Mouse (Mus musculus): ENCODE measurements around the gene Apol7a. TPM values are rescaled to one million over a fixed set of nuclear protein-coding genes. Genes with fewer than 3 reads are reported as not detected.

The Apol7a gene
- polyA plus RNA-seq, 1 experiment: not detected

DNA sequence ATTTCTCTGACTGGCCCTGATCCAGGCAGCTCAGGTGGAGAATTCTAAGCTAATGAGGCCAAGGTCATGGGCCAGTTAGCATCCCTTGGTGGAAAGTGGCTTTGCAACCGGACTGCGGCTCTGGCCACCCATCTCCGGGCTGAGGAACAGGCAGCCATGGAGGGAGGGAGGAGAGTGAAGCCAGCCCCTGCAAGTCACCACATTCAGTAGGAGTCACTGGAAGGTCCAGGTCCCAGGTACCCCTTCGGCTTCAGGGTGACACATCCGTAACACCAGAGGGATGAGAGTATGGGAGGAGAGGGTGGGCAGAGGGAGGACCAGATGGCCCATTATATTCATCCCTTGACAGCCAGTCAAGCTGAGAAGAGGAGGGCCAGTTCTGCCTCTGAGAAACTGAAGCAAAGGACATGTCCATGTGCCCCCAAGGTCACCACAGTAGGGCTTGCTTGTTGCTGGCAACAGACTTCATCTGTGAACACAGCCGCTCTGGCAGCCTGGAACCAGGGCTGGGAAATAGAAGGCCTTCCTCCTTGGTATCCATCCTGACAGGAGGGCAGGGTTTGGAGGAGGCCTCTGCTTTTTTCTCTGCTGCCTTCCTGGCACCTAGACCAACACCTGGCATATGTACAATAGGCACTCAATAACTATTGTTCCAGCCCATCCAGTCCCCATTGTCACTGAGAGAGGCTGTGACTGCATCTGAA is 43.9 kb downstream of the Apol7a start:
- no peak for TF ChIP-seq CTCF (IDR thresholded peaks at IDR 0.05; ENCODE audit: borderline replicate concordance, extremely low read depth, insufficient read depth, insufficient read length)
- TF ChIP-seq POLR2A (IDR thresholded peaks at IDR 0.05; ENCODE audit: borderline replicate concordance, extremely low read depth, insufficient read depth, insufficient read length, poor library complexity, severe bottlenecking): no peak
- DNase-seq (ENCODE audit: low read depth): peak; percentile 62

DNA sequence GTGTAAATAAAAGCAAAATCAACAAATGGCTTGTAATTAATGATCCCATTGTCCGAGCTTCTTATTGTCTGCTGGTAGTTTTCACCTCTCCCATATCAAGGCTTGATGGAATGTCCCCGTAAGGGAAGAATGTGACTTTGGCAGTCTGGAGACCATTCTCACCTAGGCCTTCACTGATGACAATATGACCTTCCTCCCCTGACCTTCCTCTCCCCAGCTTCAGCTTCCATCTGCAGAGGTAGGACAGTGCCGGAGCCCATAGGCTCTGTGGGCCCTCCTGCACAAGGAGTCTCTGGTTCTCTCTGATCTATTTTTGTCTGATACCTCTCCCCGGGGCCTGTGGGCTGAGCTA is 44.4 kb downstream of the Apol7a start:
- no peak for TF ChIP-seq POLR2A (IDR thresholded peaks at IDR 0.05; ENCODE audit: borderline replicate concordance, extremely low read depth, insufficient read depth, insufficient read length, poor library complexity, severe bottlenecking)
- TF ChIP-seq CTCF (IDR thresholded peaks at IDR 0.05; ENCODE audit: borderline replicate concordance, extremely low read depth, insufficient read depth, insufficient read length): no peak
- no peak for DNase-seq (ENCODE audit: low read depth)

DNA sequence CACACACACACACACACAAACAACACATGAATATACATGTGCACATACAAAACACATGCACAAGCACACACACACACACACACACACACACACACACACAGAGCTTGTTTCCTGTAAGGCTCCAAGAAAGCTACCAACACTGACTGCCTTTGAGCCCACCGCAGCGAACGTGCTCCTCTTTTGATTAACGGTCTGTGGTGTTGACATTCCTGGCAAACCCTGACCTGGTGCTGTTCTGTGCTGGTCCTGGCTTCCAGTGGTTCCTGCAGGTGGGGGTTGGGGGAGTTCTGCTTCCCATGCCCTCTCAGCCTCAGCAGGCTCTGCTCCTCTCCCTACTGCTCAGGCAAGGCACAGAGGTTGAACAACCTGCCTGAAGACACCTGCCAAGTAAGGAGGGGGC is 45.1 kb downstream of the Apol7a start:
- no peak for TF ChIP-seq POLR2A (IDR thresholded peaks at IDR 0.05; ENCODE audit: borderline replicate concordance, extremely low read depth, insufficient read depth, insufficient read length, poor library complexity, severe bottlenecking)
- no peak for TF ChIP-seq CTCF (IDR thresholded peaks at IDR 0.05; ENCODE audit: borderline replicate concordance, extremely low read depth, insufficient read depth, insufficient read length)
- DNase-seq (ENCODE audit: low read depth): no peak

DNA sequence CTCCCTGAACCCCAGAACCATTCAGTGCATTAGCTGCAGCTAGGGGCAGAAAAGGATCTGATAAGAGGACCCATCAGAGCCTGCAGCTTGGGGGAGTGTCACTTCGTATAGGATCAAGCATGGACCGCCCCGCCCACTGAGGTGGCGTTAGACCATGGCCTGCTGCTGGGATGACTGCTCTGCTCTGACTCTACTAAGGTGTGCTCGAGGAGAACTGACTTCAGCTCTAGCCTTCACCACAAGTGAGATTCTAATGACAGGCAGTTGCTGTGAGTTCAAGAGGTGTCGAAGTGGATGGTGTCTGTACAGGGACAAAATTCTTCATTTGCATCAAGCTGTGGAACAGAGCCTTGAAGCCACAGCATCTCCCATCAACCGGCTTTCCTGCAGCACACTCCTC is 46.0 kb downstream of the Apol7a start:
- no peak for DNase-seq (ENCODE audit: low read depth)
- TF ChIP-seq POLR2A (IDR thresholded peaks at IDR 0.05; ENCODE audit: borderline replicate concordance, extremely low read depth, insufficient read depth, insufficient read length, poor library complexity, severe bottlenecking) (no peak), CTCF (IDR thresholded peaks at IDR 0.05; ENCODE audit: borderline replicate concordance, extremely low read depth, insufficient read depth, insufficient read length) (no peak)

DNA sequence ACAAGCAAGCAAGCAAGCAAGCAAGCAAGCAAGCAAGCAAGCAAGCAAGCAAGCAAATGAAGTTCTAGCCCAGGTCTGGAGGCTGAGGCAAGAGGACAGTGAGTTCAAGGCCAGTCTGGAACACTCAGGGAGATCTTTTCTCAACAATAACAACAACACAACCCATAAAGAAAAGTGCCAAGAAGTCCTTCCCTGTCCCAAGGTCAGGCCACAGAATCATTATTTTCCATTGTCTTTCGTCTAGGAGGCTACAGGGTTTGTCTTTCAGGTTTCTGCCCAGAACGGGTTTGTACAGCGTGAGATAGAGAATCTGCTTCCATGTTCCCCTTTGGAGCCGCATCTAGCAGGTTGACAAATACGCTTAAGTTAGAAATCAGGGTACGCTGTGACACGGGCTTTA is 48.8 kb downstream of the Apol7a start:
- no peak for TF ChIP-seq CTCF (IDR thresholded peaks at IDR 0.05; ENCODE audit: borderline replicate concordance, extremely low read depth, insufficient read depth, insufficient read length)
- TF ChIP-seq POLR2A (IDR thresholded peaks at IDR 0.05; ENCODE audit: borderline replicate concordance, extremely low read depth, insufficient read depth, insufficient read length, poor library complexity, severe bottlenecking): no peak
- no peak for DNase-seq (ENCODE audit: low read depth)

DNA sequence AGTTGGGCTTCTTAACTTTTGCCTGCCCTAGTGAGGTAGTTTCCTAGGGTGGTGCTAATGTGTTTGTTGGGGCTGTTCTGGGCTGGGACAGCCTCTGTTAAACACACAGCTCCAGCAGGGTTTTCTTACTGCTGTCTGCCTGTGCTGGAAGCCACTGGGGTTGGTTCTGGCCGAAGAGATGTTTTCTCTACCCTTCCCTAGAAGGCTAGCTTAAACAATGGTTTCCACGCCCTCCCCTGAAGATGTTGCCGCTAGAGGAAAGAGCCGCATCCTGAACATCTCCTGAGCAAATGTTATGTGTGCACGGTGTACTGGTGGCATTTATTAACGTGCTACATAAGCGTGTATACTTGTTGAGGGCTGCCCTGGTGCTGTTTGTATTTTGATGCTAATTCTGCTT is 50.8 kb downstream of the Apol7a start:
- DNase-seq (ENCODE audit: low read depth): no peak
- TF ChIP-seq POLR2A (IDR thresholded peaks at IDR 0.05; ENCODE audit: borderline replicate concordance, extremely low read depth, insufficient read depth, insufficient read length, poor library complexity, severe bottlenecking): no peak
- TF ChIP-seq CTCF (IDR thresholded peaks at IDR 0.05; ENCODE audit: borderline replicate concordance, extremely low read depth, insufficient read depth, insufficient read length): no peak

DNA sequence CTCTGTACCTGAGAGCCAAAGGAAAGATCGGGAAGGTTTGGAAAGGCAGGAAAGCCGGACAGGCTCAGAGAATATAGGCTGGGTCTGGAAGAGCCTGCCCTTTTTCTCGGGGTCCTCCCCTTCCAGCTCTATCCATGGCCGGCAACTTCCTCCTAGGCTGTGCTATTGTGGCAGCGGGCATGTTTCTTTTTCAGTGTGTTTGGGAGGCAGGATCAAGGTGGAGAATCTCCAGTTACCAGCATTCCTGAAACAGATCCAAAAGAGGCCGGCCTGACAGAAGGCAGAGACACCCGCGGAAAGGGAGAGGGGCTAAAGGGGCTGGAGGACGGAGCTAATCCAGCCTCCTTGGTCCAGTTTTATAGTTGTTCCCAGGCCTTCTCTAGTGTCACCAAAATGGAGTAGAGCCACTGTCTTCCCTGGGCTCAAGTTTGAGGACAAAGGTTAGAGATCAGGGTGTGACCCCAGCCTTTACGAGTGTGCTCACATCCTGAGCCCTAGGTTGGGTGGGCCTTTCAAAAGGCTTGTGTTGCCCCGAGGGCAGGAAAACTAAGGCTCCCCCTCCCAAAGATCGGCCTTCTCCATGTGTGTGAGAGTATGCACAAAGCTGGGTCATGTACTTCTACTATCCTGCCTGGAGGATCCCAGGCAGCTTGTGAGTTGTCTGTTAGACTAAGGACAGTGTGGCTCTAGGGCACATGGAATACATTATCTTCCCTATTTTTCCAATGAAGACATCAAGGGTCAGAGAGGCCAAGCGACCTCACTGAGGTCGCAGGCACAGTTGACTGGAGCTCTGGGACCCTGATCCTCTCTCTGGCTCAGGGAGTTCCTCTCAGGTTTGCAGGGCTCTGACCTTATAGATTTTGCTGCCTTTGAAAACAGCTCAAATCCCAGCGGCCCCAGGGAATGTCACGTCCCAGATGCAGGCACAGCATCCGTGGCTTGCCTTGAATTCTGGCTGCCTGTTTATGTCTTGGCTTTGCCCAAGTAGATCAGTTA is 54.5 kb downstream of the Apol7a start:
- TF ChIP-seq POLR2A (IDR thresholded peaks at IDR 0.05; ENCODE audit: borderline replicate concordance, extremely low read depth, insufficient read depth, insufficient read length, poor library complexity, severe bottlenecking): no peak
- TF ChIP-seq CTCF (IDR thresholded peaks at IDR 0.05; ENCODE audit: borderline replicate concordance, extremely low read depth, insufficient read depth, insufficient read length): no peak
- no peak for DNase-seq (ENCODE audit: low read depth)

DNA sequence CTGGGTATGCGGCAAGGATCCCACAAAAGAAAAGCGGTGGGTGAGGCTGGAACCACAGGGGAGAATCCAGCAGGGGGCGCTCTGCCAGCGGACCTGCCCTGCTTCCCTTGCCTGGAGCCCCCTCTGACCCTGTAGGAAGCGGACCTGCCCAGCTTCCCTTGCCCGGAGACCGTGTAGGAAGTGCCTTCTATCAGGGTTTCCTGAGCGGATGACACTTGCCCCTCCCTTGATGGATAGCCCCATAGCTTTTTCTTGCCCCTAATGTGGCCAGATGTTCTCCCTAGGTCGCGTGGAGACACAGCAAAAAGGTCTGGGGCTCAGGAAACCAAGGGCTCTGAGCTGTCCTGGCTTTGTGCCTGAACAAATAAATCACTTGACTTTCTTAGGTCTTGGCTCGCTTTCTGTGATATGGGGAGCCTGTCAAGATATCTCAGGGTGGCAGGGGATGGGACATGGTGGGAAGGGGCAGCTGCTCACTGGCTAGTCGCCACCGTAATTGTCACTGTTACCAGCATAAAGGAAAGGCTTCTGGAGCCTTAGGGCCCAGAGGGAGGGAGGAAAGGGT is 55.3 kb downstream of the Apol7a start:
- TF ChIP-seq CTCF (IDR thresholded peaks at IDR 0.05; ENCODE audit: borderline replicate concordance, extremely low read depth, insufficient read depth, insufficient read length) (peak; percentile 95), POLR2A (IDR thresholded peaks at IDR 0.05; ENCODE audit: borderline replicate concordance, extremely low read depth, insufficient read depth, insufficient read length, poor library complexity, severe bottlenecking) (no peak)
- DNase-seq (ENCODE audit: low read depth): peak; percentile 77

DNA sequence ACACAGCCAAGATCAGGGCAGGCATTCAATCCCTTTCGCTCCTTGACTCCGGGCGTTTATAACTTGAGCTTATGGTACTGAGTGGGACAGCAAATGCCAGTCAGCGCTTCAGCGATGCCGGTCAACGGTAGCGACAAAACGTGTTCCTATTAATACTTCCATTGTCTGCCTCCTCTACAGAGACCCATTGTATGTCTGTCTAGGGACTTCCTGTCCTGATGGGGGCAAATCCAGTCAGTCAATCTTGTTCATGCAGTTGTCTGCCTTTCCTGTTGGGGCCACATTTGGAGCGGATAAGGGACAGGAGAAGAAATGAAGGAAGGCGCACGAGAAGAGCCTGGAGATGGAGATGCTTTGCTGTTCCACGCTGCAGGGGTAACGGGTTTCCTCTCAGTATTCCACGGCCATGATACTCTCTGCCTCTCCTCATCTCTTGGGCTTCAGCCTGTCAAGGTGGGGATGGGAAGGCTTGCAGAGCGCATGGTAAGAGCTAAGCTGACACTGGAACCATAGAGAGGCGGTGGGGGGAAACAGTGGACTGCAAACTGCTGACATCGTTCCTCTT is 55.9 kb downstream of the Apol7a start:
- no peak for TF ChIP-seq CTCF (IDR thresholded peaks at IDR 0.05; ENCODE audit: borderline replicate concordance, extremely low read depth, insufficient read depth, insufficient read length)
- no peak for TF ChIP-seq POLR2A (IDR thresholded peaks at IDR 0.05; ENCODE audit: borderline replicate concordance, extremely low read depth, insufficient read depth, insufficient read length, poor library complexity, severe bottlenecking)
- DNase-seq (ENCODE audit: low read depth): no peak

DNA sequence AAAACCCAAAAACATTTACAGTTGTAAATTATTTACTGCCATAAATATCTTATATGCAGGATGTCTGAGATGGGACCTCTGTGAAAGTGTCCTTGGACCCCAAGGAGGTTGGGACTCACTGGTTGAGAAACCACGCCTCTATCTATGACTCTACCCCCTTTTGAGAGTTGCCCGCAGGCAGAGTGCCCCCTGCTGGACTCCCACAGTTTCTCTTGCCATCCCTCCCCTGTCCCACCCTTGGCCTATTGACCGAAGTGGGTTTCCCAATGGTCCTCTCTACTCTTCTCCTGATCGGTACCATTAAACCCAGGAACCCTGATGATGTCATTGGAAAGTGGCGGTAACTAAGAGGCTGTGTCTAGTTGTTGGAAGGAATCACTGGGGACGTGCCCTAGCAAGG is 56.9 kb downstream of the Apol7a start:
- DNase-seq (ENCODE audit: low read depth): no peak
- TF ChIP-seq CTCF (IDR thresholded peaks at IDR 0.05; ENCODE audit: borderline replicate concordance, extremely low read depth, insufficient read depth, insufficient read length) (no peak), POLR2A (IDR thresholded peaks at IDR 0.05; ENCODE audit: borderline replicate concordance, extremely low read depth, insufficient read depth, insufficient read length, poor library complexity, severe bottlenecking) (no peak)

DNA sequence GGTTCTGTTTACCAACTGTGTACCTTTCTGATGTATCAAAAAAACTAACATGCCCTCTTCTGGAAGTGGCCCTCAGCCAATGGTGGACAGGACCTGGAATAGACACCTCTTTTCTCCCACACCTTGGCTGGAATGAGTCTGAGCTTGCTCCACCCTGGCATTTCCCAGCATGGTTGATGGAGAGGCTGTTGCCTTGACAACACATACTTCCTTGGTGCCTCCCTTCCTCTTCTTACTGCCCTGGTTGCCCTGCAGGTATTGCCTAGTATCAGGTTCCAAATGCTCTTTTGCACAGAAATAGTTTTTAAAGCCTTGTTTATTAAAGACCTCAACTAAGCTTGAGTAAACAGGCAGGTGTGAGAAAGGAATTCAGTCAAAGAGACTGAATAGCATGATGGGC is 58.3 kb downstream of the Apol7a start:
- DNase-seq (ENCODE audit: low read depth): no peak
- no peak for TF ChIP-seq POLR2A (IDR thresholded peaks at IDR 0.05; ENCODE audit: borderline replicate concordance, extremely low read depth, insufficient read depth, insufficient read length, poor library complexity, severe bottlenecking)
- TF ChIP-seq CTCF (IDR thresholded peaks at IDR 0.05; ENCODE audit: borderline replicate concordance, extremely low read depth, insufficient read depth, insufficient read length): no peak

Measured in brain, embryonic 14.5 days (tissue).